Mouse (Mus musculus) E14TG2a.4 (cell line): ENCODE data around the gene Galnt9.

Experiments
- H3K27me3 ChIP-seq: 2 replicates; pipeline ENCODE4 v1.6.1; 2014; ENCODE audit warnings: low read length, control low read depth; ENCODE audit not compliant: insufficient read depth
- H3K36me3 ChIP-seq: 2 replicates; pipeline ENCODE4 v1.6.1; 2014; ENCODE audit warnings: low read length, control low read depth; ENCODE audit not compliant: insufficient read depth
- H3K4me1 ChIP-seq: replicated peaks from 2 replicates; pipeline ENCODE4 v1.6.1; 2014; ENCODE audit warnings: low read depth, low read length, control low read depth
- H3K4me3 ChIP-seq: replicated peaks from 2 replicates; pipeline ENCODE4 v1.5.1; 2014; ENCODE audit warnings: mild to moderate bottlenecking, low read length
- H3K9me3 ChIP-seq: 2 replicates; pipeline ENCODE4 v1.6.1; 2014; ENCODE audit warnings: low read length, control low read depth
- CTCF ChIP-seq: conservative IDR thresholded peaks from 2 replicates; pipeline ENCODE4 v1.5.1; 2014; ENCODE audit warnings: low read length
- NANOG ChIP-seq: IDR thresholded peaks from 2 replicates; pipeline ENCODE4 v1.6.1; 2014; ENCODE audit warnings: borderline replicate concordance, low read length, mixed read lengths
- POU5F1 ChIP-seq: IDR thresholded peaks from 2 replicates; pipeline ENCODE4 v1.6.1; 2014; ENCODE audit warnings: low read length, borderline replicate concordance

Gene Galnt9

GRCm38 (mm10) chr5:110546726-110547406 is 2.7 kb downstream of the Galnt9 start:
- Histone ChIP-seq H3K36me3 (no peaks in the 10 kb centered on the region), H3K4me1 (peaks cover 48% of the 10 kb centered on the region), H3K9me3 (no peaks in the 10 kb centered on the region), H3K27me3 (peaks cover 53% of the 10 kb centered on the region), H3K4me3 (no peak overlapping the region)
- TF ChIP-seq NANOG: no peak
- no peak for TF ChIP-seq CTCF
- no peak for TF ChIP-seq POU5F1

GRCm38 (mm10) chr5:110548446-110548845 is 4.3 kb downstream of the Galnt9 start:
- TF ChIP-seq NANOG (no peak), POU5F1 (no peak), CTCF (no peak)
- peaks cover 44% of the 10 kb centered on the region for H3K4me1 ChIP-seq
- no peaks in the 10 kb centered on the region for H3K36me3 ChIP-seq
- peaks cover 43% of the 10 kb centered on the region for H3K27me3 ChIP-seq
- H3K4me3 ChIP-seq: peak overlapping the region; percentile 59
- no peaks in the 10 kb centered on the region for H3K9me3 ChIP-seq

GRCm38 (mm10) chr5:110550189-110550588 is 6.0 kb downstream of the Galnt9 start:
- no peak for TF ChIP-seq POU5F1
- no peak for TF ChIP-seq NANOG
- TF ChIP-seq CTCF: no peak
- peaks cover 33% of the 10 kb centered on the region for H3K4me1 ChIP-seq
- no peaks in the 10 kb centered on the region for H3K36me3 ChIP-seq
- peaks cover 34% of the 10 kb centered on the region for H3K27me3 ChIP-seq
- no peak overlapping the region for H3K4me3 ChIP-seq
- no peaks in the 10 kb centered on the region for H3K9me3 ChIP-seq

GRCm38 (mm10) chr5:110550841-110551240 is 6.7 kb downstream of the Galnt9 start:
- Histone ChIP-seq H3K4me1 (peaks cover 31% of the 10 kb centered on the region), H3K36me3 (no peaks in the 10 kb centered on the region), H3K9me3 (no peaks in the 10 kb centered on the region), H3K4me3 (no peak overlapping the region), H3K27me3 (peaks cover 28% of the 10 kb centered on the region)
- TF ChIP-seq NANOG (no peak), POU5F1 (no peak), CTCF (peak; percentile 23)

GRCm38 (mm10) chr5:110552005-110552404 is 7.8 kb downstream of the Galnt9 start:
- peaks cover 16% of the 10 kb centered on the region for H3K27me3 ChIP-seq
- no peaks in the 10 kb centered on the region for H3K9me3 ChIP-seq
- no peak overlapping the region for H3K4me3 ChIP-seq
- TF ChIP-seq NANOG (no peak), CTCF (no peak), POU5F1 (no peak)
- peaks cover 31% of the 10 kb centered on the region for H3K4me1 ChIP-seq
- H3K36me3 ChIP-seq: no peaks in the 10 kb centered on the region

- H3K4me3 ChIP-seq: no peak overlapping the region
- TF ChIP-seq CTCF (no peak), POU5F1 (no peak), NANOG (no peak)
- peaks cover 4% of the 10 kb centered on the region for H3K27me3 ChIP-seq
Observed at GRCm38 (mm10) chr5:110553315-110553714, 9.2 kb downstream of the Galnt9 start.

GRCm38 (mm10) chr5:110555198-110555597 is 11.0 kb downstream of the Galnt9 start:
- Histone ChIP-seq H3K4me1 (peaks cover 10% of the 10 kb centered on the region; the same call in 1 of the 2 replicates), H3K9me3 (no peaks in the 10 kb centered on the region), H3K4me3 (no peak overlapping the region), H3K36me3 (no peaks in the 10 kb centered on the region), H3K27me3 (peaks cover 4% of the 10 kb centered on the region)
- TF ChIP-seq NANOG (no peak), CTCF (no peak), POU5F1 (no peak)

More at GRCm38 (mm10) chr5:110553315-110553714, 9.2 kb downstream of the Galnt9 start:
- Histone ChIP-seq H3K36me3 (no peaks in the 10 kb centered on the region), H3K9me3 (no peaks in the 10 kb centered on the region), H3K4me1 (peaks cover 23% of the 10 kb centered on the region)

- Histone ChIP-seq H3K4me3 (no peak overlapping the region), H3K27me3 (peaks cover 5% of the 10 kb centered on the region), H3K9me3 (no peaks in the 10 kb centered on the region), H3K36me3 (no peaks in the 10 kb centered on the region), H3K4me1 (peaks cover 14% of the 10 kb centered on the region)
- TF ChIP-seq CTCF (no peak), POU5F1 (no peak), NANOG (no peak)
Observed at GRCm38 (mm10) chr5:110558368-110558767, 14.2 kb downstream of the Galnt9 start.
